Mouse (Mus musculus) MEL (cell line): Measurements from ENCODE around the gene Nnat. TPM values are rescaled to one million over a fixed set of nuclear protein-coding genes. Genes with fewer than 3 reads are reported as not detected.

Experiments
- DNase-seq: peaks from one replicate; pipeline ENCODE4 v3.0.0; 2011; ENCODE audit warnings: low read depth, low spot score
- H3K27ac ChIP-seq: 2 replicates; pipeline ENCODE4 v1.5.1; 2012; ENCODE audit warnings: low read depth, mild to moderate bottlenecking, control low read depth, low read length, moderate library complexity; ENCODE audit not compliant: control insufficient read depth
- H3K27me3 ChIP-seq, 2 experiments: fragments of 150-350 bp in 1 of 2; sonication (generic) in 1 of 2; 2 replicates each; pipeline ENCODE4 v1.6.1; 2012; ENCODE audit warnings: low read length in 2 of 2, mild to moderate bottlenecking in 2 of 2, improper control_type of control experiment in 1 of 2, moderate library complexity in 1 of 2; ENCODE audit not compliant: insufficient read depth in 2 of 2, control insufficient read depth in 1 of 2
- H3K36me3 ChIP-seq, 2 experiments: 2 replicates each; pipeline ENCODE4 v1.6.1; 2012 to 2014; ENCODE audit warnings: low read length in 2 of 2, improper control_type of control experiment in 1 of 2, inconsistent platforms in 1 of 2, mild to moderate bottlenecking in 1 of 2; ENCODE audit not compliant: insufficient read depth in 2 of 2, control insufficient read depth in 1 of 2
- H3K4me1 ChIP-seq, 2 experiments: fragments of 150-350 bp in 1 of 2; sonication (generic) in 1 of 2; 2 replicates each; pipeline ENCODE4 v1.6.1; 2012; ENCODE audit warnings: low read length in 2 of 2, improper control_type of control experiment in 1 of 2, mild to moderate bottlenecking in 1 of 2; ENCODE audit not compliant: insufficient read depth in 2 of 2, control insufficient read depth in 1 of 2
- H3K4me3 ChIP-seq, 2 experiments: fragments of 150-350 bp in 1 of 2; sonication (generic) in 1 of 2; 2 replicates each; pipeline ENCODE4 v1.5.1; 2012; ENCODE audit warnings: low read depth in 2 of 2, low read length in 2 of 2, mild to moderate bottlenecking in 2 of 2, moderate library complexity in 2 of 2, control low read depth in 1 of 2, improper control_type of control experiment in 1 of 2; ENCODE audit not compliant: control insufficient read depth in 1 of 2, insufficient read depth in 1 of 2
- H3K79me2 ChIP-seq: 2 replicates; pipeline ENCODE4 v1.6.1; 2012; ENCODE audit warnings: mild to moderate bottlenecking, low read length, moderate library complexity; ENCODE audit not compliant: control insufficient read depth, poor library complexity, insufficient read depth
- H3K9ac ChIP-seq: 2 replicates; pipeline ENCODE4 v1.6.1; 2012; ENCODE audit warnings: low read depth, mild to moderate bottlenecking, control low read depth, low read length, moderate library complexity; ENCODE audit not compliant: control insufficient read depth, poor library complexity, severe bottlenecking
- H3K9me3 ChIP-seq: fragments of 150-350 bp; sonication (generic); replicated peaks from 2 replicates; pipeline ENCODE4 v1.6.1; 2012; ENCODE audit warnings: mild to moderate bottlenecking, low read length, improper control_type of control experiment, moderate library complexity; ENCODE audit not compliant: insufficient read depth
- CHD1 ChIP-seq: IDR thresholded peaks from 2 replicates; pipeline ENCODE4 v1.6.1; 2012; ENCODE audit warnings: low read depth, mild to moderate bottlenecking, inconsistent platforms, low read length, improper control_type of control experiment
- CHD2 ChIP-seq: IDR thresholded peaks from 2 replicates; pipeline ENCODE4 v1.6.1; 2011; ENCODE audit warnings: low read length, improper control_type of control experiment
- CTCF ChIP-seq, 3 experiments: IDR thresholded peaks in 2 of 3; conservative IDR thresholded peaks in 1 of 3; 2 replicates each; pipeline ENCODE4 v1.5.1; 2011 to 2012; ENCODE audit warnings: low read length in 3 of 3, low read depth in 2 of 3, mild to moderate bottlenecking in 2 of 3, improper control_type of control experiment in 1 of 3, inconsistent platforms in 1 of 3, mixed read lengths in 1 of 3, moderate library complexity in 1 of 3; ENCODE audit not compliant: control insufficient read depth in 1 of 3, insufficient read depth in 1 of 3, poor library complexity in 1 of 3, severe bottlenecking in 1 of 3
- E2F4 ChIP-seq: IDR thresholded peaks from 2 replicates; pipeline ENCODE4 v1.6.1; 2011; ENCODE audit warnings: low read depth, low read length, improper control_type of control experiment, borderline replicate concordance
- EP300 ChIP-seq, 2 experiments: IDR thresholded peaks; 2 replicates each; pipeline ENCODE4 v1.6.1; 2011; ENCODE audit warnings: improper control_type of control experiment in 2 of 2, low read length in 2 of 2, low read depth in 1 of 2, mild to moderate bottlenecking in 1 of 2
- MAFK ChIP-seq: IDR thresholded peaks from 2 replicates; pipeline ENCODE4 v1.6.1; 2011; ENCODE audit warnings: low read depth, mild to moderate bottlenecking, low read length, improper control_type of control experiment, borderline replicate concordance
- MYB ChIP-seq: IDR thresholded peaks from 2 replicates; pipeline ENCODE4 v1.6.1; 2011; ENCODE audit warnings: mild to moderate bottlenecking, low read depth, low read length, improper control_type of control experiment
- MYC ChIP-seq: IDR thresholded peaks from 2 replicates; pipeline ENCODE4 v1.6.1; 2011; ENCODE audit warnings: low read depth, mild to moderate bottlenecking, low read length, improper control_type of control experiment, moderate library complexity
- NRF1 ChIP-seq: IDR thresholded peaks from 2 replicates; pipeline ENCODE4 v1.6.1; 2014; ENCODE audit warnings: low read depth, mild to moderate bottlenecking, inconsistent platforms, low read length, improper control_type of control experiment, moderate library complexity; ENCODE audit not compliant: poor library complexity, insufficient read depth, severe bottlenecking
- POLR2AphosphoS2 ChIP-seq: IDR thresholded peaks from 2 replicates; pipeline ENCODE4 v1.6.1; 2011; ENCODE audit warnings: low read length, improper control_type of control experiment
- POLR2AphosphoS5 ChIP-seq: IDR thresholded peaks from 2 replicates; pipeline ENCODE4 v1.6.1; 2012; ENCODE audit warnings: low read depth, borderline replicate concordance, mild to moderate bottlenecking, inconsistent platforms, low read length, moderate library complexity, mixed read lengths
- SIN3A ChIP-seq: IDR thresholded peaks from 2 replicates; pipeline ENCODE4 v1.6.1; 2012; ENCODE audit warnings: low read length, improper control_type of control experiment, inconsistent platforms
- TBP ChIP-seq: IDR thresholded peaks from 2 replicates; pipeline ENCODE4 v1.8.0; 2011; ENCODE audit warnings: low read depth, low read length, improper control_type of control experiment
- UBTF ChIP-seq: IDR thresholded peaks from 2 replicates; pipeline ENCODE4 v1.6.1; 2012; ENCODE audit warnings: low read depth, mild to moderate bottlenecking, inconsistent platforms, low read length, improper control_type of control experiment, moderate library complexity, borderline replicate concordance; ENCODE audit not compliant: insufficient read depth
- USF1 ChIP-seq: IDR thresholded peaks from 2 replicates; pipeline ENCODE4 v1.6.1; 2014; ENCODE audit warnings: low read depth, mild to moderate bottlenecking, inconsistent platforms, low read length, improper control_type of control experiment, moderate library complexity
- USF2 ChIP-seq, 2 experiments: IDR thresholded peaks; 2 replicates each; pipeline ENCODE4 v1.6.1; 2011 to 2012; ENCODE audit warnings: improper control_type of control experiment in 2 of 2, low read length in 2 of 2, borderline replicate concordance in 1 of 2, inconsistent platforms in 1 of 2, low read depth in 1 of 2, mild to moderate bottlenecking in 1 of 2; ENCODE audit not compliant: insufficient read depth in 1 of 2
- ZKSCAN1 ChIP-seq: IDR thresholded peaks from 2 replicates; pipeline ENCODE4 v1.6.1; 2012; ENCODE audit warnings: low read depth, mild to moderate bottlenecking, inconsistent platforms, low read length, improper control_type of control experiment, moderate library complexity
- ZNF384 ChIP-seq: IDR thresholded peaks from 2 replicates; pipeline ENCODE4 v1.6.1; 2012; ENCODE audit warnings: low read depth, mild to moderate bottlenecking, inconsistent platforms, low read length, improper control_type of control experiment
- polyA plus RNA-seq, 2 experiments: library from polyadenylated mRNA; stranded (reverse) in 1 of 2; unstranded in 1 of 2; fragments of >175 nt in 1 of 2; fragments of >200 nt in 1 of 2; gene quantifications; 2 replicates each; pipeline versions ENCODE4 v1.2.1 to v1.2.4; 2012; ENCODE audit warnings: low replicate concordance in 2 of 2, low read depth in 1 of 2; ENCODE audit not compliant: insufficient read length in 2 of 2, insufficient read depth in 1 of 2, missing spikeins in 1 of 2
- total RNA-seq: library from RNA; depleted of rRNA; stranded (reverse); fragments of 300-350 nt; gene quantifications from 2 replicates; pipeline ENCODE4 v1.2.3, GENCODE M21; 2012

Gene Nnat
- total and polyA plus RNA-seq, 3 experiments, result 0.92 to 1.5 TPM; not detected in 1

- no peak overlapping the region for H3K27ac ChIP-seq
- H3K36me3 ChIP-seq, result peaks cover 0 to 12% of the 10 kb centered on the region in 2 experiments; a peak in 2 of 4 replicates
- DNase-seq, result no peak
- TF ChIP-seq POLR2AphosphoS2 (no peak), UBTF (no peak), USF1 (no peak), POLR2AphosphoS5 (no peak), MAFK (no peak), EP300 (IDR thresholded peaks at IDR 0.05; ENCODE audit: low read depth in 1 of 2, low read length in 2 of 2) (no peak), MYB (no peak), ZNF384 (no peak), NRF1 (no peak), MYC (no peak), ZKSCAN1 (no peak), SIN3A (no peak), CHD2 (no peak), E2F4 (no peak), TBP (no peak), USF2 (IDR thresholded peaks at IDR 0.05; ENCODE audit: borderline replicate concordance in 1 of 2, insufficient read depth in 1 of 2, low read depth in 1 of 2, low read length in 2 of 2) (no peak), CHD1 (no peak)
- TF ChIP-seq, all 39 proteins: peak for 0
- Histone ChIP-seq H3K9ac (no peak overlapping the region), H3K4me1 (peaks cover 4 to 19% of the 10 kb centered on the region in 2 experiments; a peak in 3 of 4 replicates), H3K4me3 (no peak overlapping the region), H3K79me2 (no peaks in the 10 kb centered on the region), H3K9me3 (no peaks in the 10 kb centered on the region), H3K27me3 (no peaks in the 10 kb centered on the region)
Observed at GRCm38 (mm10) chr2:157531681-157532426, 28.0 kb upstream of the Nnat start.

- TF ChIP-seq CTCF (IDR thresholded peaks at IDR 0.05 in 2 of 3, conservative IDR thresholded peaks at IDR 0.05 in 1 of 3; ENCODE audit: control insufficient read depth in 1 of 3, insufficient read depth in 1 of 3, low read depth in 2 of 3, low read length in 3 of 3, poor library complexity in 1 of 3, severe bottlenecking in 1 of 3), result no peak
- TF ChIP-seq, all 39 proteins: peak for 0
- Histone ChIP-seq H3K27ac (no peak overlapping the region), H3K27me3 (no peaks in the 10 kb centered on the region), H3K79me2 (no peaks in the 10 kb centered on the region), H3K9me3 (no peaks in the 10 kb centered on the region), H3K4me3 (no peak overlapping the region), H3K4me1 (peaks cover 4 to 19% of the 10 kb centered on the region in 2 experiments; a peak in 3 of 4 replicates), H3K36me3 (peaks cover 0 to 12% of the 10 kb centered on the region in 2 experiments; a peak in 2 of 4 replicates), H3K9ac (no peak overlapping the region)
- no peak for DNase-seq
Observed at GRCm38 (mm10) chr2:157534163-157534562, 25.7 kb upstream of the Nnat start.
